Mouse (Mus musculus) layer of hippocampus, adult 8-10 months (tissue): ENCODE results near the gene Map3k13. TPM values are rescaled to one million over a fixed set of nuclear protein-coding genes. Genes with fewer than 3 reads are reported as not detected.
"Not testable (repeated sequence)": the region's sequence is repeated elsewhere in the genome, so short reads cannot be mapped to it uniquely, and the experiment has no call there.

Source experiments
- DNase-seq, 2 experiments: peaks; one replicate each; pipeline ENCODE4 v3.0.0; 2022; ENCODE audit warnings: low spot score in 2 of 2
- total RNA-seq, 4 experiments: library from RNA; stranded (reverse); gene quantifications; 2 replicates each; pipeline ENCODE4 v1.2.4; 2022

Gene Map3k13
- total RNA-seq, 4 experiments from 2014 or later, result 11.4 to 17.8 (median 15.0) TPM

DNA sequence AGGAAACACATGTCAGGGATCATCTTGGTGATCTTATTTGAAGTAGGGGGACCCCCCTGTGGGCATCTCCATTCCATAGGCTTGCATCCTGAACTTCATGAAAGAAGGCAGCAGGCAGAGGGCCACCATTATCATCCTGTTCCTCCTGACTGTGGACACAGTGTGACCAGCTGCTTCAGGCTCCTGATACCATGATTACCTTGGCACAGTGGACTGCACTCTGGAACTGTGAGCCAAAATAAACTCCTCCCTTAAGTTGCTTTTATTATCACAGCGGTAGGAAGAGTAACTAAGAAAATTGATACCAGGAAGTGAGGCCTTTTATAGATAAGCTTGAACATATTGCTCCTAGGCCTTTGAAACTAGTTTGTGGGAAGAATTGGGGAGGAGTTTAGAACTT is 12.7 kb downstream of the Map3k13 start:
- no peak for DNase-seq

DNA sequence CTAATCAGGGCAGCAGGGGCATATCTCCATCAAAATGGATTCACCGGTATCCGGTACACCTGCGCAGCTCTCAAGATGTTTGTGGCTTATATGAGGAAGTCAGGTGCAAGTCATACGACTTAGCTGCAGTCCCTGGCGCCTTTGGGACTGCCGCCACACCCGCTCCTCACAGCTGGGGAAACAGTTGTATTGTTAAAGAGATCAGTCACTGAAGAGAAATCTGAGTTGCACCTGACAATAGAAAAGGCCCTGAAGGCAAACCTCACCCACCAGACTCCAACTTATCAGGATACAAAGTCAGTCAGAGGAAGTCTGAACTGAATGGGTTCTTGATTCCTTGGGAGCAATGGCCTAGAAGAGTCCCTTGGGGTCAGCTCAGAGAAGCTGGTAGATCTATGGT is 13.6 kb downstream of the Map3k13 start:
- DNase-seq, result not testable (repeated sequence)

DNA sequence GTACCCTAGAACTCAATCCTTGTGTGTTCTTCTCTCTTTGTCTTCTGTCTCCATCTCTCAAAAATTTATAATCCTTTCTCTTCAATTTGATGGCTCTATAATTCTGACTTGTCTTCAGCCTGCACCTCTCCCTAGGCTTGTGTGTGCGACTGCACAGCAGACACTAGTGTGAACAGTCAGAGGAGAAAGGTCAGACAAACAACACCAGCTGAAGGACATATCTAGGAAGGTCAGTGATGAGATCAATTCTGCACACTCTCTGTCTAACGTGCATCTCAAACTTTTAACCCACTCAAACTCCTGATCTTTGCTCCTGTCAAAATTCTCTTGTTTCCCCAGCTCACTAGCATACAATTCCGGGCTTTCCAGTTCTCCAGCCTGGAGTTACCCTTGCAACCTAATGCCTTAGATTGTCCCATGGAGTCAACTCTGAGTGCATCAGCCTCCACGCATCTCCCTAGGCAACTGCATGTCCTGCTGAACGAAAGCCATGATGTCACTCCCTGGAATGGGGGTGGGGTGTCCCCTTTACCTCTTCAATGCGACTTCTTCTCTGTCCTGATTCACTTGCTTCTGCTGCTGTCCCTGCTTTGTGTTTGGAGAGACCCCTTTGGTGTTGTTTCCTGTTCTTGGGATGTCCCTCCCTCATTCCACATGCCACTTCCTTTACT is 19.2 kb downstream of the Map3k13 start:
- DNase-seq, result no peak

DNA sequence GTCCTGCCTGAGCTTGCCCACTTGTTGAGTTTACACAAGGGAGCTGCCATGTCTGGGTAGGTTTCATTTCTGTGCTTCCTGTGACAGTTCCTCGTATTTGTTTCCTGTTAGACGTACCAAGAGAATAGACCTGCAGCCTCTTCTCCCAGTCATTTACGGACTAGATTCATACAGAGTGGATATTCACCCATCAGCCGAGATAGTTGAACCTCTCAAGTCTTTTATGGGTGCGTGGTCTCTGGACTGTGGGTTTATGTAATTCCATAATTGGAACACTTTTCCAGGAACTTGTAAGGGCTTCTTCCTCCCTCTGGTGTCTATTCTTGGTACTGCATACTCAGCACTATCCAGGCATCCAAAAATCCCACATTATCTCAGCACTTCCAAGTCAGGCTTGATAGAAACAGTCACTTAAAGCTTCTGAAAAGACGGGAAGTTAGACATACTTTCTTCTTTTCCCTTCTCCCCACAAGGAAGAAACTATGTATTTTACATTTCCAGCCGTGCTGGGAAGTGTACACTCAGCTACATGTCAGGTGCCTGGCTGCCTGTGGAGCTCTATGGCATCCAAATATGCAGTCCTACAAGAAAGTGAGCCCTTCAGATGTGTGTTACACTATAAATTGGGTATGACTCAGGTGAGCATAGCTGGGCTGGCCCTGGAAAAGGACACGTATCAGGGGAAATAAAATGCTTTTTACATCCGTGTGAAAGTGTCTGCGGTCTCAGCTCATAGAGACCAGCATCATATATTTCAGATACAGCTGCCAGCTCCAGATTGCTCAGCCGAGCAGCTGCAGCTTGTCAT is 20.9 kb downstream of the Map3k13 start:
- DNase-seq, result peak; percentile 30 to 51

DNA sequence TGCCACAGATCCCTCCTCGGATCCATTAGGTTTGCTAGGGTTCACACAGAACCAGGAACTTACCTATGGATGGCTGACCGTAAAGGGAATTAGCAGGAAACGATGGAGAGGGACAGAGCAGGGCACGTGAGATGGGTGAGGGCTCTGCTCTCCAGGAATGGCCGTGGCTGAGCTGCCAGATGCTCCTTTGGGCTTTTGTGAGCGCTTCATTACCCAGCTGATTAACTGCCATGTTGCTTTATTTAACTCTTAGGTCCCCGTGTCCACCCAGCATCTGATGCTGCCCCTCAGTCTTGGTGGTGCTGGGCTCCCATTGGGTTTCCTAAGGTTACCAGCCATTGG is 21.5 kb downstream of the Map3k13 start:
- DNase-seq, result no peak

DNA sequence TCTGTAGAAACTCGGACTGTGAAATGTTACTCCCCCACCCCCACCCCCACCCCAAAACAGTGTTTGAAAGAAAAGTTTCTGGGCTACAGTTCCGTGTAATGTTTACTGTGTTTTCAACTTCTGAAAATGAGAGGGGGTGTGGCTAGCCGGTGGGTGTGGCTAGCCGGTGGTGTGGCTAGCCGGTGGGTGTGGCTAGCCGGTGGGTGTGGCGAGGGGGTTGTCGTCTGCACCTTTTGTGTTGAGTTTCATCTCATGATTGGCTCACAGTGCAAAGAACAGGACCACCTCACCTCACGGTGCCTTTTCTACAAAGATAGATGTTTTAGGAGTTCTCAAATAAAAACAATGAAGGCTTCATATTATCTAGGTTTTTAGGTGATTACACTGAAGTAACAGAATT is 24.0 kb downstream of the Map3k13 start:
- no peak for DNase-seq

DNA sequence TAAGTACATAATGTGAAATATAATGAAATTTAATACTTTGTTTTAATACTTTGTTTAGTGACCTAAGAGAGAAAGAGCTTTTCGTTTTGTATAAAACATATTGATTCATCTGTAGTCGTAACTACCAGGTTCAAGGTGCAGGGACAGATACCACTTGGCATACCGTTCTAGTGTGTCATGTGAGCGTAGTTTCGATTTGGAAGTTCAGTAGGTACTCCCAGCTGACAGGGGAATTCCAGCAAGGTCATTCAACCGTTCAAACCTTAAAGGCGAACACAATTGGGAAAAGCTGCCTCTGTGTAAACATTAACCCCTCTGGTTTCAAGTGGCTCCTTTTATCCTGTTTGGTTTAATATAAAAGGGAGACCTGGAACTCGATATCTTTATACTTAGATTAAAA is 24.5 kb downstream of the Map3k13 start:
- DNase-seq, result no peak

DNA sequence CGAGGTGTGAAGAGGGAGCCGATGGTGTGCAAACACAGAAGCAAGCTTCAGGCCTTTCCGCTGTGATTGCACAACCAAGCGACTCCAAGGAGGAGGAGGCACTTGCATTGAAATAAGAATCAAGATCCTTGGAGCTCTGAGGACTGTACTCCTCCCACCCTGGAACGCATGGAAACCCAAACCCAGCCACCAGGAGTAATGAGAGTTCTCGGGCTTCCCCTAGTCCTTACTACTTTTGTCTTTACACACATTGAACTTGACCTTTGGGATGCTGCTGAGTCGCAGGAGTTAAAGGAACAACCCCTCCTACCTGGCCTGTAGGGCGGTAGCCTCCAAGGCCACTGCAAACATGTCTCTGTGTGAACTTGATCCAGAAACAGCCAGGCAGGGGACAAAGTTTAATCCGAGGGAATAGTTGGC is 31.5 kb downstream of the Map3k13 start:
- DNase-seq, result no peak

DNA sequence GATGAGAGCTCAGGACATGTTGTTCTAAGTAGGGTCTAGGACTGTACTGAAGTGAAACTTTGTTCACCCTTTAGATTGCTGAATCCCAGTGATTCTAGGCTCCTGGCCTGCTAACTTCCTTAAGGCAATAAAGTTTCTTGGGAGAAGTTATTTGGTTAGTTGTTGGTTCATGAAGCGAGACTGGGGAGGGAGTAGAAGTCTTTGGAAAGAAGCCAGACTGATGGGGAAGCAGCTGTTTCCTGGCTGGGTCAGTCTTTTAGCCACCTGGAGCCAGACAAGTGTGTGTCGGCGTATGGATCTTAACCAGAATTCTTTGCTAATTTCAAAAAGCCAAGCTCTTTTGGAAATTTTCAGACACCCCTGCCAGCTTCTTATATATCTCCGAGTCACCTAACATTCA is 33.0 kb downstream of the Map3k13 start:
- no peak for DNase-seq

DNA sequence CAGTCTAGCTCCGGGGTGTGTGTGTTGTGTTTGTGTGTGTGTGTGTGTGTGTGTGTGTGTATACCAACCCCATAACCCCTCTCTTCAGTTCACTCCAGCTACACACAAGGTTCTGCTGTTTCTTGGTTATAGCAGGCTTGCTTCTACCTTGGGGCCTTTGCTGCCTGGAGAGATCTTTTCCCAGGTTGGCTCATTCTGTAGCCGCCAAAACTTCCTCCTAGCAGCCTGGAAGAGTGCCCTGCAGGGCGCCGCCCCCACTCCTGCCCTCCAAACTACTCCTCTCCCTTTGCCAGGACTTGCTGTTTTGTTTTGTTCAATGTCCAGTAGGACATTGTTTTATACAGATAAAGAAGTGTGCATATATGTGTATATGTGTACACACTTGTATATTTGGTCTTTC is 33.4 kb downstream of the Map3k13 start:
- DNase-seq, result no peak

DNA sequence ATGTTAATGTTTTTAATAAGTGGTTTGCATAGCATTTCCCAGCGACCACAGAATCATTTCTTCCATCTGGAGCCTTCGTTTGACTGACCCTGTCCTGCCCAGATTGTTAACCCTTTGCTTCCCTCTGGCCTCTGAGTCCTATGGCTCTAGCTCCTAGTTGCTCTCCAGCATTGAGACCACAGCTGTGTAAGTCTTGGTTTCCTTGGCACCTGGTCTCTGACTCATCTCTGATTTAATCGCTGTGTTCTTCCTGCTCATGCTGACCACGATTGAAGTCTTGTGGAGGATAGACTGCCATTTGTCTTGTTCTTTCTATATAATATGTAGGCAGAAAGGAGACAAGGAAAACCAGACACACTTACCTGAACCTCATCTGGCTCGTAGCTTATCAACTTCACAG is 35.6 kb downstream of the Map3k13 start:
- DNase-seq, result no peak

DNA sequence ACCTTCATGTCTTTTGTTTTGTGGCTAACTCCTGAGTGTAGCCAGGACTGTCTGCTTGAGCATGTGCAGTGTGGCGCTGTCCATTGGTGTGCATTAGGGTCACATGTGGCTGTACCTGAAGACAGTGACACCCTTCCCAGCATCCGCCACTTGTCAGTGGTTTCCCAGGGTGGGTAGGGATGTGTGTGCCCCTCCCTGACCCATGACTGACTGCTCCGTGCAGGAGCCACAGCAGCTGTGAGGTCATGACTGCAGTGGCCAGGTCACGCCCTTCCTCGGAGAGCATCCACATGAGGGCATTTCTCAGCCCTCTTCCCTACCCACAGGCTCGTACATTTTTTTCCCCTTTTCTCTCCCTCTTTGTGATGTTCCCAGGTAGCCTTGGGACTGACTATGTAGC is 36.6 kb downstream of the Map3k13 start:
- DNase-seq, result no peak

DNA sequence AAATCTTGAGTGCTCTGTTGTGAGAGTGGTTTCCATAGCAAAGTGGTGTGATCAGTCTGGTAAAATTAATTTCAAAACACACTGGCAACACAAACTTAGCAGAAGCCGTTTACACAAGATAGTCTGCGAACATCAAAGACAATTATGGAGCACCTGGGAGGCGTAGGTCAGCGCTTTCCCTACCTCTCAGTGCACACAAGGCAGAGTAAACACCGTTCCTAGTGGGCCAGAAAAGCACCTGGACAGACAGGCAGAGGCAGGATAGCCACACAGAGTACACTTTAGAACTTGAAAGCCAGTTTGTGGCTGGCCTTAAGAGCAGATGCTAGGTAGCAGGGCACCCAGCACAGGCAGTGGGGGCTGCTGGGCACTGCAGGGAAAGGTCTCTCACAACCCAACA is 37.6 kb downstream of the Map3k13 start:
- DNase-seq, result no peak

DNA sequence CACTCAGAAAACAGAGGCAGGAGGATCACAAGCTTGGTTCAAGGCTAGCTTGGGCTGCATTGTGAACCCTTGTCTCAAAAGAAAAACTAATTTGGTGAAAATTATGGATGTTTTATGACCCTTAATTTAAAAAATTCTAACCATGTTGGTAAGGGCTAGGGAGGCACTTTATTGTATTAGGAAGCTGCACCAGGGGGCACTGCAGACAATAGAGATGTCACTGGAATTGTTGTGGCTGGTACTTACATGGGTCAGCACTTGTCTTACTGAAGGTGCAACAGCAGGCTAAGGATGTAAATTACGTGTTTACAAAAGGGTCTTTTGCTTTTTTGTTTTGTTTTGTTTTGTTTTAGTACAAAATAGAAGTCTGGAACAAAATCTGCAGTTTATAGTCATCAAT is 39.3 kb downstream of the Map3k13 start:
- DNase-seq, result no peak

DNA sequence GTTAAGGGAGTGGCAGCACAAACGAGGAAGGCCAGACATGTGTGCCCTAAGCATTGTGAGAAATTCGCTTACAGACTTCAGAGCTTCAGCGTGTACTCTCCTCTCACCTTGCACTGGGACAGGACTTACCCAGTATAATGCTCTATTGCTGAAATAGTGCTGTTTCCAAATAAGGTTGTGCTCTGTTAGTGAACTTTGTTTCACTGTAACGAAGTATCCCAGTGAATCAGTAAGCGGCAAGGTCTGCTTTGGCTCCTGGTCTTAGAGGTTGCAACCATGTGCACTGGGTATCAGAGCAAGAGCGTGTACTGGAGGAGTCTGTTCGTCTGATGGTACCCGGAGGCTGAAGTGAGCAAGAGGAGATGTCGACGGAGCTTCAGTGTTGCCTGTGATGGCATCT is 39.8 kb downstream of the Map3k13 start:
- no peak for DNase-seq

DNA sequence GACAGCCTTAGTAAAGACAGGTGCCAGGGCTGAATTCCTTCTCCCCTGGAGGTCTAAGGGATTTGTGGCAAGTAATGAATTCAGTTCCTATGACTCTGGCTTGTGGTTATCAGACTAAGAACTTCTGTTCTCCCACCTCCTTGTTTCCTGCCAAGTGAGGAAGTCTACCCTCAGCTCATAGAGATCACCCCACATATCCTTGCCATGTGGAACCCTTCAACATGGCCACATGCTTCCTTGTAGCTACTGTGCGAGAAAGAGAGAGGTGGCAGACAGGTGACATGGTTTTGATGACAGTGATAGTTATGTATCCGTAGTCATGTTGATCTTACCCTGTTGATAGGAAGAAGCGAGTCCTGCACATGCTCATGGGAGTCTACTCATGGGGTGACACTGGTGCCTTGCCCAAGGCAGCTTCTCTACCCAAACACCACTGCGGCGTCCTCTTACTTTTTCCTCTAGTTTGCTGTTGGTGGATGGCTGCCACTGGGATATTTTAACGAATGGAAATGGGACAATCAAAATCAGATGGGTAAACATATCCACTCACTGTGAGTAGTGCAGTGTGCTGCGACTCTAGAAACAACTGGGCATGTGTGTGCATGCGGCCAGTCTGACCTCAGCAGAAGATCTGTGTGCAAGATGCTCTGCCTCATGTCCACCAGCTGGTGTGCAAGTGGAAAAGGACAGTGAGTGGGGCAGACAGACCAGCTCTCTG is 40.9 kb downstream of the Map3k13 start:
- no peak for DNase-seq

DNA sequence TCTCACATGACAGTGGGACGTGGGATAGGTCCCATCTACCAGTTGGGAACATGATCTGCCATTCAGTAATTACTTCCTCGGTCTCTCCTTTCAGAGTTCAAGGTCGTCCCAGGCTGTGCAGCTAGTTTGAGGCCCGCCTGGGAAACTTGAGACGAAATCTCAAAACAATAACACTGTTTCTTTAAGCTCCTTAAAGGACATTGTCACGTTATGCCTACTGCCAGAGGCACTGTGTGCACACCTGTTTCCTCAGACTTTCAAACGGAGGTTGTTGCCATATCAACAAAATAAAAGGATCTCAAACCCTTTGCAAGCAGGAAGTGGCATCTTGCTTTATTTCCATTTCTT is 41.4 kb downstream of the Map3k13 start:
- no peak for DNase-seq

DNA sequence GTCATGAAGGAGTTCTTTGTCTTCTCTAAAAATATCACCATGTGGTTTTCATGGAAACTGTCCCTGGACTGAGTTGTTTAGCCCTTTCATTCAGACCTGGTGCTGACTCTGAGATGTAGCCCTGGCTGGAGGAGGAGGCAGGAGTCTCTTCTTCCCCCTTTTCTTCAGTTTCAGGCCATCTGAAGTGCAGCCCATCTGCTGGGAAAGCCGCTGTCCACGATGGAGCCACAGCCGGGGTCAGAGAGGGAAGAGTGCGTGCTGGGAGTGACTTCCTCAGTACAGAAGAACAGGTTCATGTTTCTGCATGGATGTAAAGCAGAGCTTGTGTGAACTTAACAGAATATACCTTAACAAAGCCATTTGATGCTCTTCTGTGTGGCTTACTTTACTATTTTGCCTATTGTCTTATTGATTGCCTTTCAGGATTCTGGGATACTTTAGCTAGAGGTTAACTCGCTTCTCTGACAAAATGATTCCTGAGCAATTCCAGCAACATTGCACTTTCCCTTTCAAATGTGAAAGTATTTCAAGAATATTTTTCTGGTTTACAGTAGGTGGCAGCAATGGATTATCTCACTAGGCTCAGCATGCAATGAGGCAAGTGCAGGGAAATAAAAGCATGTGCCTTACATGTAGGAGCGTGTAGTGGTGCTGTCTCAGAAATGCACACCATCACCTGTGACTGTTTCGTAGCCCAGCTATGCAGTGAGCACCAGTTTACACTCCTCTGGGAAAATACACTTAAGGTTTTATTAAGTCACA is 42.3 kb downstream of the Map3k13 start:
- no peak for DNase-seq

DNA sequence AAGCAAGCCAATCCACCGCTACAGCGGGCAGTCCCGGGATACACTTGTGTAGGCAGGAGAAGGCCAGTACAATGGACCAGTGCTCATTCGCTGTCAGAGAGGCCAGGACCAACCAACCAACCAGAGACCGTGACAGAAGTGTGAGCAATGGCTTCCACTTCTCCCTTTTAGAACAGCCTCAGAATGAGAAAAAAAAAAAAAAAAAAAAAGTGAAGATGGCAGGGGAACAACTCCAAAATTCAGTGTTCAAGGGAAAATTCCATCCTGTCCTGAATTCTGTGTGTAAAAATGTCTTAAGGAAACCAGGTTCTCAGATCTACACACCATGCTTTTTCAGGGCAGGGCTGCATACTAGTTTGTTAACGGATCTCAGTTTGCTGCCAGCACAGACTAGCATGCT is 43.5 kb downstream of the Map3k13 start:
- no peak for DNase-seq

DNA sequence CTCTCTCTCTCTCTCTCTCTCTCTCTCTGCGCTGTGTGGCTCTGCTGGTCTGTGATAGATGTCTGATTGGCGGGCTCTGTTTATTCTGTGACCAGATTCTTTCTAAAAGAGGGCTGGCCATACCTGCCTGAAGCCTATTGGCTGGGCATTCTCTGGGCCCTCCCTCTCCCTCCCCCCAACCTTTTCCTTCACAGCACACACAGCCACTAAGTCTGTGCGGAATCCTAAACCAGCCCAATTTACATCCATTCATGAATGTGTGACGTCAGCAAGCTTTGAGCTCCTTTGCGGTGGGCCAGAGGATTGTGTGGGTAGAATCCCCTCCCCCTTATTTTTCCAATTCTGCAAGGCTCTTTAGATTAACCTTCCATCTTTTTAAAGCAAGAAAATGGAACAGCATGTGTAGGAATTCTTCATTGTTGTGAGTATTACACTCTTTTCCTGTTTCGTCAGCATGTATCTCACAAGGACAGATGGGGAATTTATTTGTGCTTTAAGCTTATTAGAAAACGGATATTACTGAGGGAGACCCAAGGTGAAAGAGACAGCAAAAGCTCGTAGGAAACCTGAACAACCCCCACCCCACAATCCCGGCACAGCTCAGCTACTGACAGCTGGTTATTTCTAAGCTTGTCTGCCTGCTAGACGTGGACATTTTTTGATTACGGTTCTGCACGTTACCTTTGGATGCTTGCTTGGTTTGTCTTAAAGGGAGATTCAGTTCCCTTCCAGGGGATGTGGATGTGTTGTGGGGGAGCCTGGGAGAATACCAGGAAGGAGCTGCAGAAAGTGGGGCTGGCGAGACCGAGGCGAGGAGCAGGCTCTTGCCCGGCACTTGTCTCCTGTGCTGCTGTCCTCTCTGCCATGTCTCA is 51.9 kb downstream of the Map3k13 start:
- peak; percentile 68 to 75 for DNase-seq

DNA sequence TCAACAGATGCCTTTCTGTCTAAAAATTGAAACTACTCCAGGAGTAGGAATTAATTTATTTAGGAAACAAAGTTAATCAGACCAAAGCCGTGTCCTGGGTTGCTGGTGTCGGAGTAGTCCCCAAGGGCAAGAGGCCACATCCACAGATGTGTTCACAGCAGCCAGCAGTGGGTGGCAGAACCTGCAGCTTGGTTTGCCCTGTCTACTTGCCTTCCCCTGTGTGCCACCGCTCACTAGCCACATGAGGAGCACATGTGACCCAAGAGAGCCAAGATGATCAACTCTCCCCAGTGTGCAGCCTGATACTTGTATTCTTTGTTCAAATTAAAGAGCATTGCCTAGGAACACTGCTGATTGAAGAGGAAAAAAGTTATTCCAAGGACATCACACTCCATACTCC is 54.3 kb downstream of the Map3k13 start:
- no peak for DNase-seq
